Comparison of ENCODE assay signal across 13 mouse cellular contexts in the genomic region with DNA sequence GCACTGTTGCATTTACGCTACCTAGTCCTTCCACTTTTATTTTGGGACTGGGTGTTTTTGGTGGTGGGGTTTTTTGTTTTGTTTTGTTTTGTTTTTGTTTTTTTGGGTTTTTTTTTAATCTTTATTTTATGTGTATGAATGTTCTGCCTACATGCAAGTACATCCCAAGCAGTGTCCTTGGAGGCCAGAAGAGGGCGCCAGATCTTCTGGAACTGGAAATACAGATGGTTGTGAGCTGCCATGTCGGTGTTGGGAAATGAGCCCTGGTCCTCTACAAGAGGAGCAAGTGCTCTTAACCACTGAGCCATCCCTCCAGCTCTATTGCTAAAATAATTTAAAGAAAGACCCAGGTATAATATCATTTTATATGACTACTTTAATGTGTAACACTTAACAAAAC. TPM values are rescaled to one million over a fixed set of nuclear protein-coding genes. Genes with fewer than 3 reads are reported as not detected.
A peak's percentile ranks its signal among the peaks of the same experiment; 100 is the strongest.
DNase-seq lines count a peak whose midpoint lies in the region; ATAC-seq and TF ChIP-seq lines count a peak whose summit lies in the region.
"Had no signal": no experiment of that assay in that cellular context is flagged by ENCODE, and none has a peak within 500 bp of the region (broad histone marks: within the 10 kb centered on the region; RNA-seq: fewer than 3 reads in every experiment).

No protein-coding gene starts in this region.

- no peaks in the 10 kb centered on the region for H3K4me1 ChIP-seq in lung, postnatal 0 days (ENCODE audit: insufficient read depth, low read depth, low read length)

- no peak overlapping the region for H3K4me3 ChIP-seq in lung, postnatal 0 days (ENCODE audit: low read depth, low read length)
- H3K4me3 ChIP-seq: neural tube, embryonic 13.5 days had no signal

- no peak for ATAC-seq in lung, postnatal 0 days
- ATAC-seq: Patski had no signal

- H3K9me3 ChIP-seq in lung, postnatal 0 days (ENCODE audit: low read length): no peaks in the 10 kb centered on the region
- H3K9me3 ChIP-seq: neural tube, embryonic 13.5 days had no signal

- H3K9ac ChIP-seq in lung, postnatal 0 days (replicated peaks; ENCODE audit: low read depth): no peak overlapping the region
- H3K9ac ChIP-seq: neural tube, embryonic 13.5 days had no signal

- intact Hi-C loops in gastrocnemius, postnatal 36 days (cut with DNase I): no loop called here

- no peaks in the 10 kb centered on the region for H3K27me3 ChIP-seq in lung, postnatal 0 days (replicated peaks; ENCODE audit: insufficient read depth, low read length)
- H3K27me3 ChIP-seq: neural tube, embryonic 13.5 days; Patski had no signal

- H3K27ac ChIP-seq in lung, postnatal 0 days (ENCODE audit: low read length): no peak overlapping the region
- H3K27ac ChIP-seq: neural tube, embryonic 13.5 days had no signal

- TF ChIP-seq CTCF in lung, postnatal 0 days (IDR thresholded peaks at IDR 0.05): peak; percentile 53

- no peak for TF ChIP-seq EP300 in lung, postnatal 0 days (IDR thresholded peaks at IDR 0.05)

- peak; percentile 54 to 72 for DNase-seq in cerebellum, postnatal 25 days
- DNase-seq in cerebellum, postnatal 4 days (ENCODE audit: low spot score in 2 of 2): no peak
- no peak for DNase-seq in lung, postnatal 0 days (ENCODE audit: low spot score)
- DNase-seq in lung, postnatal 25 days (ENCODE audit: low spot score): no peak
- peak; percentile 80 for DNase-seq in R1 (ENCODE audit: low read depth, low spot score)
- peak; percentile 46 for DNase-seq in naive thymus-derived CD4-positive, alpha-beta T cell, adult 2 months (ENCODE audit: low read depth)
- DNase-seq in layer of hippocampus, postnatal 10 days (ENCODE audit: low spot score in 2 of 2): no peak
- DNase-seq in gastrocnemius, postnatal 36 days: no peak
- DNase-seq: heart, postnatal 4 days; lung, postnatal 10 days had no signal

- no peak overlapping the region for H3K4me2 ChIP-seq in lung, postnatal 0 days (replicated peaks; ENCODE audit: low read depth, low read length)
- H3K4me2 ChIP-seq: neural tube, embryonic 13.5 days had no signal

- no peaks in the 10 kb centered on the region for H3K36me3 ChIP-seq in lung, postnatal 0 days (ENCODE audit: insufficient read depth, low read length)

- WGBS in lung, postnatal 0 days: 55% methylated on average over 3 of the region's 3 CpGs

RNA-seq across cellular contexts. Expression of a gene that starts 16.5 kb away (rescaled TPM):
- polyA plus RNA-seq in lung, postnatal 0 days (2015; fragmentation: Nextera tagmentation; extraction: Ambion mirVana): 31.4 and 32.9 TPM in 2 replicates
- total RNA-seq in layer of hippocampus, postnatal 10 days (2021): 10 to 100 TPM; 37.2 to 38.1 TPM
- total RNA-seq in gastrocnemius, postnatal 36 days (2021): 10 to 100 TPM; 22.3 to 23.2 TPM

RNA-seq across cellular contexts. Expression of a gene that starts 24.0 kb away (rescaled TPM):
- polyA plus RNA-seq in lung, postnatal 0 days (2015; fragmentation: Nextera tagmentation; extraction: Ambion mirVana): 127 and 141 TPM in 2 replicates
- total RNA-seq in layer of hippocampus, postnatal 10 days (2021): 10 to 100 TPM; 73.4 to 83.1 TPM
- 10 to 100 TPM; 36.1 to 45.9 TPM for total RNA-seq in gastrocnemius, postnatal 36 days (2021)

RNA-seq across cellular contexts. Expression of a gene that starts 27.6 kb away (rescaled TPM):
- 0.05 and 0.11 TPM in 2 replicates for polyA plus RNA-seq in lung, postnatal 0 days (2015; fragmentation: Nextera tagmentation; extraction: Ambion mirVana)
- total RNA-seq in layer of hippocampus, postnatal 10 days (2021): 10 to 100 TPM; 64.1 to 67.5 TPM
- total RNA-seq in gastrocnemius, postnatal 36 days (2021): not detected

RNA-seq across cellular contexts. Expression of a gene that starts 31.9 kb away (rescaled TPM):
- 0.04 TPM in 1 of 2 replicates, not detected in the other for polyA plus RNA-seq in lung, postnatal 0 days (2015; fragmentation: Nextera tagmentation; extraction: Ambion mirVana)
- total RNA-seq in layer of hippocampus, postnatal 10 days (2021): not detected
- total RNA-seq in gastrocnemius, postnatal 36 days (2021): not detected
- total RNA-seq: common myeloid progenitor, adult 5-6 weeks; heart, postnatal 4 days had no signal

RNA-seq across cellular contexts. Expression of a gene that starts 51.8 kb away (rescaled TPM):
- polyA plus RNA-seq in lung, postnatal 0 days (2015; fragmentation: Nextera tagmentation; extraction: Ambion mirVana): 9.1 and 9.7 TPM in 2 replicates
- total RNA-seq in layer of hippocampus, postnatal 10 days (2021): 1 to 10 TPM; 2.1 to 3.2 TPM
- total RNA-seq in gastrocnemius, postnatal 36 days (2021): 10 to 100 TPM; 10.6 to 10.9 TPM

Comparison
In these comparisons a context has a peak if more than half of its experiments do, and no peak if none do; other contexts are left out.
1. DNase-seq: peak in cerebellum, postnatal 25 days (2 of 2), R1 (single experiment) and naive thymus-derived CD4-positive, alpha-beta T cell, adult 2 months (single experiment); none in cerebellum, postnatal 4 days (0 of 2), lung, postnatal 0 days (single experiment), lung, postnatal 25 days (single experiment), layer of hippocampus, postnatal 10 days (0 of 2) and gastrocnemius, postnatal 36 days (0 of 2).
2. RNA of a gene that starts 27.6 kb away (total RNA-seq): 64.1 to 67.5 TPM in layer of hippocampus, postnatal 10 days; not detected in gastrocnemius, postnatal 36 days; every median in the first group is over 10 times any median in the second.